Mouse (Mus musculus) C2C12 (cell line): ENCODE results near the gene Ccdc22. TPM values are rescaled to one million over a fixed set of nuclear protein-coding genes. Genes with fewer than 3 reads are reported as not detected.

Source experiments
- H3K27me3 ChIP-seq: one replicate; pipeline ENCODE4 v1.6.1; 2011; ENCODE audit not compliant: control insufficient read depth, insufficient read depth, insufficient read length
- H3K36me3 ChIP-seq: one replicate; pipeline ENCODE4 v1.6.1; 2011; ENCODE audit not compliant: control insufficient read depth, insufficient read depth
- H3K4me3 ChIP-seq: one replicate; pipeline ENCODE4 v1.5.1; 2011; ENCODE audit warnings: mild to moderate bottlenecking, control low read depth; ENCODE audit not compliant: poor library complexity, insufficient read depth, severe bottlenecking
- H3K79me2 ChIP-seq: one replicate; pipeline ENCODE4 v1.6.1; 2011; ENCODE audit not compliant: control insufficient read depth, insufficient read depth
- H3K79me3 ChIP-seq: one replicate; pipeline ENCODE4 v1.6.1; 2011; ENCODE audit warnings: low read depth, control low read depth
- H3ac ChIP-seq: one replicate; pipeline ENCODE3; 2011; ENCODE audit warnings: low read depth; ENCODE audit not compliant: control insufficient read depth, insufficient read length
- CEBPB ChIP-seq: IDR thresholded peaks from one replicate; pipeline ENCODE4 v1.6.1; 2011; ENCODE audit warnings: low read depth, mild to moderate bottlenecking, control low read depth, moderate library complexity
- CTCF ChIP-seq: IDR thresholded peaks from one replicate; pipeline ENCODE4 v1.5.1; 2011; ENCODE audit not compliant: control insufficient read depth, insufficient read depth, insufficient read length
- FOSL1 ChIP-seq: IDR thresholded peaks from one replicate; pipeline ENCODE4 v1.8.0; 2011; ENCODE audit warnings: mild to moderate bottlenecking, low read length; ENCODE audit not compliant: poor library complexity, insufficient read depth, severe bottlenecking
- MAX ChIP-seq: IDR thresholded peaks from one replicate; pipeline ENCODE4 v1.6.1; 2011; ENCODE audit warnings: mild to moderate bottlenecking, control low read depth
- MYOD1 ChIP-seq: IDR thresholded peaks from one replicate; pipeline ENCODE4 v1.6.1; 2011; ENCODE audit warnings: low read depth; ENCODE audit not compliant: control insufficient read depth, insufficient read length
- MYOG ChIP-seq: IDR thresholded peaks from one replicate; pipeline ENCODE4 v1.6.1; 2011; ENCODE audit not compliant: control insufficient read depth, insufficient read length; ENCODE audit errors: extremely low read depth
- USF1 ChIP-seq: IDR thresholded peaks from one replicate; pipeline ENCODE4 v1.6.1; 2011; ENCODE audit warnings: low read depth, mild to moderate bottlenecking, control low read depth, moderate library complexity
- polyA plus RNA-seq: library from polyadenylated mRNA; unstranded; fragments of >200 nt; fragmentation: generic; extraction: Trizol; gene quantifications from one replicate; pipeline ENCODE4 v1.2.1, GENCODE M21; 2012; ENCODE audit warnings: missing spikeins

Ccdc22 gene
- polyA plus RNA-seq, 1 experiment = 38.0 TPM

DNA sequence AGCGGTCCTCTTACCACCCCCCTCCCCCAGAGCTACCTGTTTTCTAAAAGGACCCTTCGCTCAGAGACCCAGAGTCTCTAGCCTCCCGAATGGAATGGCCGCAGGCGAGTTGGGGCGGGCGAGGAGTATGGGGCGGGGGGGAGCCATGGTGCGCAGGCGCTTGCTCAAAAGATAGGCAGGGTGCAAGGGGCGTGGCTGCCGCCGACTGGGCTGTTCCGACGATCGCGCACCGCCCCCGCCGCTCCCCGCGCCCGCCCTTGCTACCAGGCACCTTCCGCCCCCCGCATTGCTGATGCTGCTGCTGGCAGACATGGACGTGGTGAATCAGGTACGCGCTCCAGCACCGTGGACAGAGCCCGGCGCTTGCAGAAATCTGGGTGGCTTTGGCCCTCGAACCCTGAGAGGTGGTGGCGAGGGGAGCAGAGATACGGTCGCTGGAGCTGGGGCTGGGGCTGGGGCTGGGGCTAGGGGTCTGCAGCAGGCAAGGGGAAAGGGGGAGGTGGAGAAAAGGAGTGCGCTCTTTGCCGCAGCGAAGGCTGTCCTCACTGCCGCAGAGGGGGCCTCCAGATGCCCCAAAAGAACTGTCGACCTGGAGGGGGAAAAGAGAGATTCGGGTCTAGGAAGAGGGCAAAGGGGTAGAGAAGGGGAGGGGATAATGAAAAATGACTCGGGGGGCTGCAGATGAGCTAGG lies 33.2 kb upstream of the Ccdc22 start, which contains the start of gene Syp:
TSS of gene Syp (plus strand) at position 71 of the 691 bp plus-strand sequence.
- Histone ChIP-seq H3ac (no peak within 1 kb of the TSS), H3K4me3 (no peak within 1 kb of the TSS), H3K36me3 (no peaks in the 10 kb centered on the region), H3K79me3 (no peaks in the 10 kb centered on the region), H3K27me3 (peaks cover 11% of the 10 kb centered on the region), H3K79me2 (no peaks in the 10 kb centered on the region)
- TF ChIP-seq MAX (no peak), CTCF (no peak), MYOG (no peak), FOSL1 (no peak), CEBPB (no peak), USF1 (no peak), MYOD1 (no peak)

DNA sequence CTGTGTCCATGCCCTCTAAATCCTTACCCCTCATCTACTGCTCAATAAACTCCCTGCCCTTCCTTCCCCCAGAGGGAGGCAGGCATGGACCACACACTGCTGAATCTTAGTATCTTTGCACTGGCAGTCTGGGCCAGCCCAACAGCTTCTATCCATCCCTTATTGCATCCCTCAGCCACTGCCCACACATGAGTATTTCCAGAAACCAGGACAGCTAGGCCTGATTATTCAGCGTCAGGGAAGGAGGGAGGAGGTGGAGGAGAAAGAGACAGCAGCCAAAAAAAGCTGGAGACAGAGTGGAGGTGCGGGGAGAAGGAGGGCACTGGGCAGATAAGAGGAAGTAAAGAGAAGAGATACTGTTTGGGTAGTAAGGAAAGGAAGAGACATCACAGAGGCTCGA lies 29.8 kb upstream of the Ccdc22 start:
- H3K36me3 ChIP-seq = no peaks in the 10 kb centered on the region
- H3K27me3 ChIP-seq = peaks cover 17% of the 10 kb centered on the region
- no peak overlapping the region for H3ac ChIP-seq
- no peak overlapping the region for H3K4me3 ChIP-seq
- H3K79me2 ChIP-seq = no peaks in the 10 kb centered on the region
- no peak for TF ChIP-seq FOSL1
- TF ChIP-seq CEBPB = no peak
- no peak for TF ChIP-seq MAX
- TF ChIP-seq MYOD1 = no peak
- TF ChIP-seq MYOG = no peak
- TF ChIP-seq USF1 = no peak
- TF ChIP-seq CTCF = no peak
- no peaks in the 10 kb centered on the region for H3K79me3 ChIP-seq

DNA sequence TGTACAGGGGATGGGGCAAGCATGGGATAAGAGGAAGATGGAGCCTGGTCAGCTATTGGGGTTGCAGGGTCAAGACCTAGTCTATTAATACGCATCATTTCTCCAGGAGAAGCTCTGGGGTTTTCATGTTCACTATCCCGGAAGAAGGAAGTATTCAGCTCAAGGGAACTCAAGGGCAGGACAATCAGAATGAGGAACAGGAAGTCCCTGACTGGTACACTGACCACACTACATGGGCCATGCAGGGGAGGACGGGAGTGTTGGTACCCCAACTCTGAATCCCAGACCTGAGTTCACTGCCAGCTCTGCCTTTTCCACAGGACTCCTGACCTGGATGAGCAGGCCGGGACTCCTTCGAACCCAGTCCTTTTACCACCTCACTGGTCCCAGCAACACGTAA lies 27.2 kb upstream of the Ccdc22 start:
- H3K27me3 ChIP-seq = peaks cover 13% of the 10 kb centered on the region
- H3K4me3 ChIP-seq = no peak overlapping the region
- TF ChIP-seq MYOG (no peak), CTCF (no peak), MYOD1 (no peak), MAX (no peak), FOSL1 (no peak), USF1 (no peak), CEBPB (no peak)
- no peak overlapping the region for H3ac ChIP-seq
- no peaks in the 10 kb centered on the region for H3K36me3 ChIP-seq
- no peaks in the 10 kb centered on the region for H3K79me2 ChIP-seq
- H3K79me3 ChIP-seq = no peaks in the 10 kb centered on the region

DNA sequence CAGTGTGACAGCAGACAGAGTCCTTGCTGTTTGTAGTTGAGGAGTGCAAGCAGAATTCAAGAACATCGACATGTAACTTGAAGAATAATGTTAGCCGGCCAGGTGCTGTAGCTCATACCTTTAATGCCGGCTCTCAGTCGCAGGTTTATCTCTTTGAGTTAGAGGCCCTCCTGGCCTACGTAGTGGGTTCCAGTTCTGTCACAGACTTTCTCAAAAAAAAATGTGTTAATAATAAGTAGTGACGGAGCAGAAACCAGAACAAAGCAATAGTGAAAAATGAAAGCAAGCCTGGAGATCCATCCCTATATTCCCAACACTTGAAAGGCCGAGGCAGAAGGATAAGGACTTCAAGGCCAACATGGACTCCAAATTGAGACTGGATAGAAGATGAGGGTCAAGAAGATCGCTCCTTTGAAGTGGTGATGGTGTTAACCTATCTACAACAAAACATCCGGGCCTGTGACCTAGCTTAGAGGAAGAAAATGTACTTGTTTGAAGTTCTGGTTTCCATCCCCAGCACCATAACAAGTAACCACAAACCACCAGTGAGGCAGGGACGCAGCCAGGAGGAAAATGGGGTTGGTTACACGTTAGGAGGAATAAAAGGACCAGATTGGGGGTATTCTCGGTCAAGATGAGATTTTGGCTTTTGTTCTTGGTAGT lies 12.7 kb upstream of the Ccdc22 start:
- no peak overlapping the region for H3K4me3 ChIP-seq
- H3K27me3 ChIP-seq = no peaks in the 10 kb centered on the region
- H3ac ChIP-seq = no peak overlapping the region
- TF ChIP-seq CTCF (no peak), USF1 (no peak), FOSL1 (no peak), CEBPB (no peak), MYOG (no peak), MYOD1 (no peak), MAX (no peak)
- no peaks in the 10 kb centered on the region for H3K79me3 ChIP-seq
- no peaks in the 10 kb centered on the region for H3K36me3 ChIP-seq
- no peaks in the 10 kb centered on the region for H3K79me2 ChIP-seq

DNA sequence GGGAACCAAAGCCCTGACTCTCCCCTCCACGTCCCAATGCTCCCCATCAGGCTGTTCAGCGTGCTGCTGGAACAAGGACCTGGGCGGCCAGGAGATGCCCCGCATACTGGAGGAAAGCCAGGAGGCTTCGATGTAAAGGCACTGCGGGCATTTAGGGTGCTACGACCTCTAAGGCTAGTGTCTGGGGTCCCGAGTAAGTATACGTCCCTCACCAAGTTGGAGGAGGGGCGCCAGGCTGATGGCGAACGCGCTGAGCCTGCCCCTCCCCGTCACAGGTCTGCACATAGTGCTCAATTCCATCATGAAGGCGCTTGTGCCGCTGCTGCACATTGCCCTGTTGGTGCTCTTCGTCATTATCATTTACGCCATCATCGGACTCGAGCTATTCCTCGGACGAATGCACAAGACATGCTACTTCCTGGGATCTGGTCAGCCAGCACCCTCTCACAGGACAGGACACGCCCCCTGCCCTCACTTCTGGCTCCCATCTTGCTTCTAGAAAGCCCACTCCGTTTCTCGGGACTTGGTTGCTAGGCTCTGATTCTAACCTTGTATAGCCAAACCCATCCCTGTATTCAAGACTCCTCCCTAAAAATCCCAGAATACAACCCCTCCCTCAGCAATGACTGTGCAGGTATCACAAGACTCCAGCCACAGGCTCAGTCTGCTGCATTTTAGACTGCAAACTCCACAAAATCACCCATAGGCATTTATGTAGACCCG lies 5.4 kb upstream of the Ccdc22 start:
- TF ChIP-seq FOSL1 = no peak
- no peaks in the 10 kb centered on the region for H3K79me2 ChIP-seq
- no peak overlapping the region for H3K4me3 ChIP-seq
- H3K36me3 ChIP-seq = no peaks in the 10 kb centered on the region
- no peaks in the 10 kb centered on the region for H3K27me3 ChIP-seq
- no peaks in the 10 kb centered on the region for H3K79me3 ChIP-seq
- H3ac ChIP-seq = no peak overlapping the region
